Mouse (Mus musculus) neural tube, embryonic 11.5 days (tissue): ENCODE measurements around the gene Tesk1. TPM values are rescaled to one million over a fixed set of nuclear protein-coding genes. Genes with fewer than 3 reads are reported as not detected.

ENCODE experiments used
- polyA plus RNA-seq: library from polyadenylated mRNA; unstranded; fragments of >200 nt; fragmentation: Nextera tagmentation; extraction: Ambion mirVana; gene quantifications from 2 replicates; pipeline ENCODE4 v1.2.1, GENCODE M21; 2014

Tesk1 gene
- polyA plus RNA-seq, 1 experiment from 2014 or later = 8.6 TPM

Other genes starting within 250 kb of the Tesk1 start
- 0.35 and 0.52 TPM in 2 replicates for gene Atp8b5, start 174.8 kb upstream of the Tesk1 start, polyA plus RNA-seq
- gene Rusc2, start 60.0 kb upstream of the Tesk1 start, polyA plus RNA-seq = 17.9 and 20.0 TPM in 2 replicates
- 0.20 TPM in 1 of 2 replicates, not detected in the other for gene Fam166b, start 12.8 kb upstream of the Tesk1 start, polyA plus RNA-seq
- 2.1 and 2.8 TPM in 2 replicates for gene Cd72, start 12.7 kb downstream of the Tesk1 start, polyA plus RNA-seq
- gene Sit1, start 41.8 kb downstream of the Tesk1 start, polyA plus RNA-seq = not detected in 2 replicates
- gene Ccdc107, start 51.0 kb downstream of the Tesk1 start, polyA plus RNA-seq = 46.6 and 55.9 TPM in 2 replicates
- 36.7 and 39.3 TPM in 2 replicates for gene Arhgef39, start 57.8 kb downstream of the Tesk1 start, polyA plus RNA-seq
- 0.23 and 0.44 TPM in 2 replicates for gene Car9, start 65.0 kb downstream of the Tesk1 start, polyA plus RNA-seq
- gene Tpm2, start 81.8 kb downstream of the Tesk1 start, polyA plus RNA-seq = 101 and 127 TPM in 2 replicates
- gene Creb3, start 120.4 kb downstream of the Tesk1 start, polyA plus RNA-seq = 56.0 and 62.5 TPM in 2 replicates
- gene Tln1, start 120.8 kb downstream of the Tesk1 start, polyA plus RNA-seq = 42.1 and 48.8 TPM in 2 replicates
- gene Rgp1, start 136.8 kb downstream of the Tesk1 start, polyA plus RNA-seq = 26.5 and 32.1 TPM in 2 replicates
- 29.8 and 30.8 TPM in 2 replicates for gene Gba2, start 136.9 kb downstream of the Tesk1 start, polyA plus RNA-seq
- gene Msmp, start 142.6 kb downstream of the Tesk1 start, polyA plus RNA-seq = 1.8 and 2.4 TPM in 2 replicates
- 29.0 and 37.4 TPM in 2 replicates for gene Npr2, start 190.0 kb downstream of the Tesk1 start, polyA plus RNA-seq
- 0.89 and 1.1 TPM in 2 replicates for gene Spag8, start 211.7 kb downstream of the Tesk1 start, polyA plus RNA-seq
- 63.8 and 65.4 TPM in 2 replicates for gene Hint2, start 214.5 kb downstream of the Tesk1 start, polyA plus RNA-seq
- 5.4 and 5.7 TPM in 2 replicates for gene Tmem8b, start 227.0 kb downstream of the Tesk1 start, polyA plus RNA-seq
- 2.4 and 3.4 TPM in 2 replicates for gene Fam221b, start 227.2 kb downstream of the Tesk1 start, polyA plus RNA-seq